Mouse (Mus musculus) megakaryocyte, embryonic 14.5 days (primary cell): ENCODE results near the gene Tmem123. TPM values are rescaled to one million over a fixed set of nuclear protein-coding genes. Genes with fewer than 3 reads are reported as not detected.

Source experiments
- H3K27me3 ChIP-seq: replicated peaks from 2 replicates; pipeline ENCODE3; 2012; ENCODE audit warnings: inconsistent platforms
- H3K36me3 ChIP-seq: replicated peaks from 2 replicates; pipeline ENCODE3; 2012; ENCODE audit warnings: low read length, inconsistent platforms, mixed read lengths
- H3K4me1 ChIP-seq: 2 replicates; pipeline ENCODE4 v1.6.1; 2012; ENCODE audit warnings: inconsistent platforms
- H3K4me3 ChIP-seq: replicated peaks from 2 replicates; pipeline ENCODE3; 2012; ENCODE audit warnings: moderate library complexity, mild to moderate bottlenecking, inconsistent platforms
- H3K9me3 ChIP-seq: 2 replicates; pipeline ENCODE4 v1.6.1; 2012; ENCODE audit warnings: inconsistent platforms
- FLI1 ChIP-seq: IDR thresholded peaks from 2 replicates; pipeline ENCODE4 v1.6.1; 2012; ENCODE audit warnings: low read length, inconsistent platforms, mixed read lengths
- GATA1 ChIP-seq: IDR thresholded peaks from 3 replicates; pipeline ENCODE4 v1.6.1; 2012; ENCODE audit warnings: mixed read lengths, low read length, inconsistent platforms, borderline replicate concordance
- polyA plus RNA-seq: library from polyadenylated mRNA; stranded (reverse); fragments of >175 nt; gene quantifications from 2 replicates; pipeline ENCODE4 v1.2.3, GENCODE M21; 2012; ENCODE audit warnings: low replicate concordance; ENCODE audit not compliant: insufficient read depth

Tmem123 gene
- polyA plus RNA-seq, 1 experiment: 82.1 TPM

GRCm38 (mm10) chr9:7837806-7838440, 74.1 kb downstream of the Tmem123 start:
- TF ChIP-seq GATA1 (no peak), FLI1 (no peak)
- Histone ChIP-seq H3K27me3 (no peaks in the 10 kb centered on the region), H3K4me3 (peak overlapping the region; percentile 97), H3K36me3 (peaks cover 21% of the 10 kb centered on the region), H3K9me3 (no peaks in the 10 kb centered on the region), H3K4me1 (peaks cover 34% of the 10 kb centered on the region)

- no peaks in the 10 kb centered on the region for H3K36me3 ChIP-seq
- no peak overlapping the region for H3K4me3 ChIP-seq
- H3K4me1 ChIP-seq: peaks cover 34% of the 10 kb centered on the region
- no peaks in the 10 kb centered on the region for H3K9me3 ChIP-seq
- no peaks in the 10 kb centered on the region for H3K27me3 ChIP-seq
- TF ChIP-seq GATA1: no peak
- TF ChIP-seq FLI1: no peak
These were observed 77.4 kb downstream of the Tmem123 start for GRCm38 (mm10) chr9:7841221-7841620.

Other genes with a start within 250 kb of the Tmem123 start
- 1.4 TPM in 1 of 2 replicates, not detected in the other for gene Mmp8, start 205.6 kb upstream of the Tmem123 start, polyA plus RNA-seq
- gene Mmp27, start 192.6 kb upstream of the Tmem123 start, polyA plus RNA-seq: not detected in 2 replicates
- not detected in 2 replicates for gene Mmp20, start 135.8 kb upstream of the Tmem123 start, polyA plus RNA-seq
- gene Mmp7, start 72.0 kb upstream of the Tmem123 start, polyA plus RNA-seq: not detected in 2 replicates
- 3.8 TPM in 1 of 2 replicates, not detected in the other for gene Birc2, start 73.0 kb downstream of the Tmem123 start, polyA plus RNA-seq
- 5.7 and 6.0 TPM in 2 replicates for gene Birc3, start 109.1 kb downstream of the Tmem123 start, polyA plus RNA-seq
- gene Yap1, start 240.6 kb downstream of the Tmem123 start, polyA plus RNA-seq: 0.01 and 3.0 TPM in 2 replicates